Mouse (Mus musculus) heart, postnatal 25 days (tissue): ENCODE measurements around the gene Txnl4b. TPM values are rescaled to one million over a fixed set of nuclear protein-coding genes. Genes with fewer than 3 reads are reported as not detected.

Source experiments
- DNase-seq: peaks from one replicate; pipeline ENCODE4 v3.0.0; 2022; ENCODE audit warnings: low spot score
- intact Hi-C: fragments of 180-260 bp; cut with DNase I; formaldehyde crosslinking; loops from one replicate; pipeline ENCODE4 v1.15.1; 2025
- total RNA-seq, 2 experiments: library from RNA; stranded (reverse); gene quantifications; 2 replicates each; pipeline ENCODE4 v1.2.3; 2021

The Txnl4b gene
- total RNA-seq = 1 to 10 TPM; 4.1 to 4.9 TPM

- intact Hi-C loops = loop anchor here (1.0 to 10.0 kb wide), 4 partner anchors 43 to 1981 kb away; partner anchors contain the start of genes Ap1g1, Cmtr2, Dhodh and Psmd7
- DNase-seq = peak; percentile 98
Observed at GRCm38 (mm10) chr8:109565498-109566333, at the start of gene Txnl4b, which contains the start of gene Dhx38. TSS of gene Txnl4b (plus strand) at chr8:109565892. TSS of gene Dhx38 (minus strand) at chr8:109565861.

GRCm38 (mm10) chr8:109524008-109524407 lies 41.7 kb upstream of the Txnl4b start:
- DNase-seq = no peak
- intact Hi-C loops = no loop called here

GRCm38 (mm10) chr8:109535140-109535990 lies 30.3 kb upstream of the Txnl4b start:
- intact Hi-C loops = loop anchor here (5.0 to 10.0 kb wide), 2 partner anchors 1723 to 1931 kb away; no protein-coding TSS in a partner anchor
- DNase-seq = no peak

GRCm38 (mm10) chr8:109536703-109537102 lies 29.0 kb upstream of the Txnl4b start:
- intact Hi-C loops = loop anchor here (5.0 to 10.0 kb wide), 2 partner anchors 1724 to 1932 kb away; no protein-coding TSS in a partner anchor
- DNase-seq = no peak

GRCm38 (mm10) chr8:109542165-109542564 lies 23.5 kb upstream of the Txnl4b start:
- no peak for DNase-seq
- intact Hi-C loops = no loop called here

- intact Hi-C loops = no loop called here
- DNase-seq = no peak
Observed at GRCm38 (mm10) chr8:109542748-109543519, 22.8 kb upstream of the Txnl4b start.

- DNase-seq = no peak
- intact Hi-C loops = no loop called here
Observed at GRCm38 (mm10) chr8:109544049-109544448, 21.6 kb upstream of the Txnl4b start.

GRCm38 (mm10) chr8:109551663-109552062 lies 14.0 kb upstream of the Txnl4b start:
- DNase-seq = no peak

GRCm38 (mm10) chr8:109563881-109564280 lies 1.8 kb upstream of the Txnl4b start:
- intact Hi-C loops = loop anchor here (10.0 kb wide), 1 partner anchor 1979 kb away; the partner anchor contains the start of gene Psmd7
- DNase-seq = no peak

More at GRCm38 (mm10) chr8:109551663-109552062, 14.0 kb upstream of the Txnl4b start:
- intact Hi-C loops = no loop called here

- intact Hi-C loops = loop anchor here (1.0 to 10.0 kb wide), 4 partner anchors 44 to 1980 kb away; partner anchors contain the start of genes Ap1g1, Cmtr2, Dhodh and Psmd7
- DNase-seq = no peak
Observed at GRCm38 (mm10) chr8:109564766-109565165, 926 bp upstream of the Txnl4b start.

GRCm38 (mm10) chr8:109571139-109571538 lies 5.4 kb downstream of the Txnl4b start:
- DNase-seq = no peak
- intact Hi-C loops = no loop called here

GRCm38 (mm10) chr8:109576311-109576710 lies 10.6 kb downstream of the Txnl4b start:
- no peak for DNase-seq
- intact Hi-C loops = no loop called here

- no peak for DNase-seq
- intact Hi-C loops = no loop called here
Observed at GRCm38 (mm10) chr8:109578900-109579301, 13.2 kb downstream of the Txnl4b start, which contains the start of gene Hp. TSS of gene Hp (minus strand) at chr8:109579172.

GRCm38 (mm10) chr8:109584293-109584692 lies 18.6 kb downstream of the Txnl4b start:
- intact Hi-C loops = no loop called here
- DNase-seq = no peak

- no peak for DNase-seq
- intact Hi-C loops = no loop called here
Observed at GRCm38 (mm10) chr8:109584830-109585229, 19.1 kb downstream of the Txnl4b start.

GRCm38 (mm10) chr8:109585652-109586051 lies 20.0 kb downstream of the Txnl4b start:
- intact Hi-C loops = no loop called here
- no peak for DNase-seq

GRCm38 (mm10) chr8:109586972-109587504 lies 21.3 kb downstream of the Txnl4b start:
- DNase-seq = no peak

GRCm38 (mm10) chr8:109590901-109591300 lies 25.2 kb downstream of the Txnl4b start:
- no peak for DNase-seq
- intact Hi-C loops = no loop called here

More at GRCm38 (mm10) chr8:109586972-109587504, 21.3 kb downstream of the Txnl4b start:
- intact Hi-C loops = no loop called here

- intact Hi-C loops = no loop called here
- no peak for DNase-seq
Observed at GRCm38 (mm10) chr8:109591367-109591766, 25.7 kb downstream of the Txnl4b start.
